Mouse (Mus musculus): Measurements from ENCODE around the gene Pkm. TPM values are rescaled to one million over a fixed set of nuclear protein-coding genes. Genes with fewer than 3 reads are reported as not detected.

Gene Pkm
- polyA plus RNA-seq, 1 experiment: 4,379 TPM

DNA sequence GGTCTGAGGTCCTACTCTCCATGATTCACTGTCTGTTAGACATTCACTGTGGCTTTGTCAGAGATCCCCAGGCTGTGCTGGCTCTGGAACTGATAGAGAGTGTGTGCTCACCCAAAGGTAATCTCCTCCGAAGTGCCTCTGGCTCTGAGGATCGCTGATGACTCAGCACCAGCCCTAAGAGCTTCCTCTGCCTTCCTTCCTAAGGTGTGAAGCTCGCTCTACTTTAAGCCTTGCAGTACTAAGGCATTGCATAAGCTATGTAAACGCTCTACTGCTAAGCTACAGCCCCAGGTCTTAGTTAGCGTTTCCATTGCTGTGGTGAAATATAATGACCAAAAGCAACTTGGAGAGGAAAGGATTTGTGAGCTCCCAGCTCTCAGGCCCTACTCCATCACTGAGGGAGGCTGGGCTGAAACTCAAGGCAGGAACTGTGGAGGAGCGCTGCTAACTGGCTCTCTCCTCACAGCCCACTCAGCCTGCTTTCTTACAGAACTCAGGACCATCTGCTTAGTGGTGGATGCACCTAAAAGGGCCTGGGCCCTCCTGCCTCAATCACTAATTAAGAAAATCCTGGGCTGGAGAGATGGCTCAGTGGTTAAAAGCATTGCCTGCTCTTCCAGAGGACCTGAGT lies 31.4 kb downstream of the Pkm start:
- Histone ChIP-seq H3K4me3 (ENCODE audit: insufficient read depth, poor library complexity, severe bottlenecking) (no peak overlapping the region), H3ac (ENCODE audit: control insufficient read depth, insufficient read length, low read depth) (no peak overlapping the region), H3K79me3 (ENCODE audit: low read depth) (no peaks in the 10 kb centered on the region), H3K36me3 (ENCODE audit: control insufficient read depth, insufficient read depth) (no peaks in the 10 kb centered on the region), H3K79me2 (ENCODE audit: control insufficient read depth, insufficient read depth) (no peaks in the 10 kb centered on the region), H3K27me3 (ENCODE audit: control insufficient read depth, insufficient read depth, insufficient read length) (no peaks in the 10 kb centered on the region)
- TF ChIP-seq MAX (IDR thresholded peaks at IDR 0.05) (peak; percentile 69), FOSL1 (IDR thresholded peaks at IDR 0.05; ENCODE audit: insufficient read depth, low read length, poor library complexity, severe bottlenecking) (no peak)

DNA sequence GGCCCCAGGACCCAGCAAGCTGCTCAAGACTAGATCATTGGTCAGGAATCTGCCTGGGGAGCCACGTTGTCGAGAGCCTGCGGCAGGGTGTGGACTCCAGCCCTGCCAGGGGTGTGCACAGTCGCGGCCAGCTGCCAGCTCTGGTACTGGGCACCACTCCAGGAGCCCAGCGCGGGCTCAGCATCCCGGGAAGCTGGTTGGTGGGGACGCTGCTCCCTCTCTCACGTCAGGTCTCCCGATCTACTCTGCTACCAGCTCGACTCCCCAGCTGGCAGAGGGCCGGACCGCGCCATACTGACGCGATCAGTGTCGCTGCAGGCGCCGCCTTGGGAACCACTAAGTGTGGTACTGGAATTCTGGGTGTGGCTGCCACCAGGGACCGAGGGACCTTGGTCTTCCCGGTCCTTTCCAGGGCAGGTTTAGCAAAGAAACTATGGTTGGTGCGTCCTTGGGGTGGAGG lies 35.5 kb downstream of the Pkm start:
- H3K79me2 ChIP-seq (ENCODE audit: control insufficient read depth, insufficient read depth): peaks cover 26% of the 10 kb centered on the region
- no peaks in the 10 kb centered on the region for H3K27me3 ChIP-seq (ENCODE audit: control insufficient read depth, insufficient read depth, insufficient read length)
- TF ChIP-seq FOSL1 (IDR thresholded peaks at IDR 0.05; ENCODE audit: insufficient read depth, low read length, poor library complexity, severe bottlenecking) (no peak), MYOG (IDR thresholded peaks at IDR 0.05; ENCODE audit: control insufficient read depth, extremely low read depth, insufficient read length) (no peak), MYOD1 (IDR thresholded peaks at IDR 0.05; ENCODE audit: control insufficient read depth, insufficient read length, low read depth) (peak; percentile 46), USF1 (IDR thresholded peaks at IDR 0.05; ENCODE audit: low read depth) (no peak), MAX (IDR thresholded peaks at IDR 0.05) (peak; percentile 91), CTCF (IDR thresholded peaks at IDR 0.05; ENCODE audit: control insufficient read depth, insufficient read depth, insufficient read length) (no peak), CEBPB (IDR thresholded peaks at IDR 0.05; ENCODE audit: low read depth) (no peak)

DNA sequence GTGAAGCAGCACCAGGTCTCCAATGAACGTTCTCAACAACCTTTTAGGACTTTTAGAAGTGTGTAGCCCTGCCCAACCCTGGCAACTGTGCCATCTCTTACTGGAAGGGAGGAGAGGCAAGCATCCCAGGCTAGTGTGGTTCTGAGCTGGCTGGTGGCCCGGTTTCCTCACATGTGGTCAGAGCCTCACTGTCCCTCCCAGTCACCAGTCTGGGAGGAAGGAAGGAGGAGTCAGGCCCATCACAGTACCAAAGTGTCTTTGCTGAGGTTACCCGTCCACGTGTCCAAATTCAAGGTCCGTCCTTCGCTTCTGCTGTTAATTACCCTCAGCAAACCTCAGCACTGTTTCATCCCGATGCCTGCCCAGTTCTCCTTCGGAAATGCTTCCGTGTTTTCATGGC lies 36.0 kb downstream of the Pkm start:
- no peaks in the 10 kb centered on the region for H3K27me3 ChIP-seq (ENCODE audit: control insufficient read depth, insufficient read depth, insufficient read length)
- H3K79me2 ChIP-seq (ENCODE audit: control insufficient read depth, insufficient read depth): peaks cover 30% of the 10 kb centered on the region
- peak overlapping the region; percentile 34 for H3K4me3 ChIP-seq (ENCODE audit: insufficient read depth, poor library complexity, severe bottlenecking)
- H3K36me3 ChIP-seq (ENCODE audit: control insufficient read depth, insufficient read depth): no peaks in the 10 kb centered on the region
- TF ChIP-seq CEBPB (IDR thresholded peaks at IDR 0.05; ENCODE audit: low read depth): no peak
- TF ChIP-seq CTCF (IDR thresholded peaks at IDR 0.05; ENCODE audit: control insufficient read depth, insufficient read depth, insufficient read length): no peak
- TF ChIP-seq MAX (IDR thresholded peaks at IDR 0.05): peak; percentile 92
- TF ChIP-seq MYOG (IDR thresholded peaks at IDR 0.05; ENCODE audit: control insufficient read depth, extremely low read depth, insufficient read length): no peak
- peak; percentile 89 for TF ChIP-seq USF1 (IDR thresholded peaks at IDR 0.05; ENCODE audit: low read depth)
- TF ChIP-seq FOSL1 (IDR thresholded peaks at IDR 0.05; ENCODE audit: insufficient read depth, low read length, poor library complexity, severe bottlenecking): no peak
- TF ChIP-seq MYOD1 (IDR thresholded peaks at IDR 0.05; ENCODE audit: control insufficient read depth, insufficient read length, low read depth): no peak
- peaks cover 5% of the 10 kb centered on the region for H3K79me3 ChIP-seq (ENCODE audit: low read depth)
- peak overlapping the region; percentile 0 for H3ac ChIP-seq (ENCODE audit: control insufficient read depth, insufficient read length, low read depth)

More for the DNA sequence above, 35.5 kb downstream of the Pkm start:
- H3ac ChIP-seq (ENCODE audit: control insufficient read depth, insufficient read length, low read depth): peak overlapping the region; percentile 0
- peak overlapping the region; percentile 23 for H3K4me3 ChIP-seq (ENCODE audit: insufficient read depth, poor library complexity, severe bottlenecking)
- peaks cover 5% of the 10 kb centered on the region for H3K79me3 ChIP-seq (ENCODE audit: low read depth)
- no peaks in the 10 kb centered on the region for H3K36me3 ChIP-seq (ENCODE audit: control insufficient read depth, insufficient read depth)

DNA sequence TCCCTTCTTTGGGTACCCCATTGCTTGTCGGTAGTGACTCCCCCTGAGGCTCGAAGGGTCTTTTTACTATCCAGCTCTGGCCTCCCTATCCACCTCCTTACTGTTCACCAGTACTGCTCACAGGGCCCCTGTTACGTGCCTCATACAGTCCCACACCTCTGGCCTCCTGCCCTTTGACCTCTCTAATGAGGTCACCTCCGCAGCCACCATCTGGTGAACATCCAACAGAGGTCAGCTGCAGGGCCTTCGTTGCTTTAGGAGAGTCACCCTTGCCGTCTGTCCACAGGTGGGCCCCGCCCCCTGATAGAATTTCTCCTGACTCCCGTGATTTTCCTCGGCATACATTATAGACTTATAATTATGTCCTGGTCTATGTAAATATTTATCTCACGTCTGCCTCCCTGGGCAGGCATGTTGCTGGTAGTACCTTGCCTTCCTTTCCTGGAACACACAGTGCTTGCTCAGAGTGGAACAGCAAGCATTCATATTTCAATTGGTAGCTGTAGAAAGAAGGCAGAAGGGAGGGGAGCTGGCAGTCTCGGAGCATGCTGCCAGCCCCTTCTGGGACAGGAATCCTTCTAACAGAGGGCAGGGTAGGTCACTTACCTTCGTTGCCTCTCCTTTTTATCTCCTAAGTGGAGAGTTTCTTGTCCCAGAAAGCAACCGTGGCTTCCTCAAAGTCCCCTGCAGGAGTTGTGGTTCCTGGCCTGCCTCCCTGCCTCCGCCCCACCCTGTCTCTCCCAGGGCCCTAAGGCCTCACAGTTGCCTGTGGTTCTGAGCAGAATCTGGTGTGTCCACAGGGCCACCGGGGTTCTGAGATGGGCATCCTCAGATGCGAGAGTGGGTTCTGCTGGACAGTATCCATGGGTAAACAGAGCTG lies 38.6 kb downstream of the Pkm start:
- H3ac ChIP-seq (ENCODE audit: control insufficient read depth, insufficient read length, low read depth): no peak overlapping the region
- no peaks in the 10 kb centered on the region for H3K27me3 ChIP-seq (ENCODE audit: control insufficient read depth, insufficient read depth, insufficient read length)
- no peak for TF ChIP-seq MAX (IDR thresholded peaks at IDR 0.05)
- TF ChIP-seq MYOD1 (IDR thresholded peaks at IDR 0.05; ENCODE audit: control insufficient read depth, insufficient read length, low read depth): no peak
- no peak for TF ChIP-seq MYOG (IDR thresholded peaks at IDR 0.05; ENCODE audit: control insufficient read depth, extremely low read depth, insufficient read length)
- no peak for TF ChIP-seq CTCF (IDR thresholded peaks at IDR 0.05; ENCODE audit: control insufficient read depth, insufficient read depth, insufficient read length)
- peak overlapping the region; percentile 18 for H3K4me3 ChIP-seq (ENCODE audit: insufficient read depth, poor library complexity, severe bottlenecking)
- no peaks in the 10 kb centered on the region for H3K36me3 ChIP-seq (ENCODE audit: control insufficient read depth, insufficient read depth)
- peaks cover 5% of the 10 kb centered on the region for H3K79me3 ChIP-seq (ENCODE audit: low read depth)
- H3K79me2 ChIP-seq (ENCODE audit: control insufficient read depth, insufficient read depth): peaks cover 30% of the 10 kb centered on the region

DNA sequence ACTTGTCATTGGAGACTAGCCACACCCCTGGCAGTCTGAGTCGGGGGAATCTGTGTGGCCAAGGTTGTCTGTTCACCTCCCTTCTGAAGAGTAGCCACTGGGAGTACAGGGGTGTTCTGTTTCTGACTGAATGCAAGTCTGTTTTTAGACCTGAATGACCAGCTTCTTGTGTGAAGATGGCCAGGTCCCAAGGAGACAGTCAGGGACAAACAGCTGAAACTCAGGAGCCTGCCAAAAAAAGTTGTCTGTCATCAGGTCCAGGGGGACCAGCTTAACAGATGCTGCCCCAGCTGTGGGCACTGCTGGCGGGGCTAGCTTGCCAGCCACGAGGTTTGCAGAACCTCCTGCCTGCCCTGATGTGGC lies 39.3 kb downstream of the Pkm start:
- Histone ChIP-seq H3K4me3 (ENCODE audit: insufficient read depth, poor library complexity, severe bottlenecking) (no peak overlapping the region), H3K79me3 (ENCODE audit: low read depth) (peaks cover 5% of the 10 kb centered on the region), H3K27me3 (ENCODE audit: control insufficient read depth, insufficient read depth, insufficient read length) (no peaks in the 10 kb centered on the region), H3ac (ENCODE audit: control insufficient read depth, insufficient read length, low read depth) (no peak overlapping the region), H3K79me2 (ENCODE audit: control insufficient read depth, insufficient read depth) (peaks cover 30% of the 10 kb centered on the region), H3K36me3 (ENCODE audit: control insufficient read depth, insufficient read depth) (no peaks in the 10 kb centered on the region)
- TF ChIP-seq MYOD1 (IDR thresholded peaks at IDR 0.05; ENCODE audit: control insufficient read depth, insufficient read length, low read depth) (no peak), CEBPB (IDR thresholded peaks at IDR 0.05; ENCODE audit: low read depth) (no peak), FOSL1 (IDR thresholded peaks at IDR 0.05; ENCODE audit: insufficient read depth, low read length, poor library complexity, severe bottlenecking) (no peak), CTCF (IDR thresholded peaks at IDR 0.05; ENCODE audit: control insufficient read depth, insufficient read depth, insufficient read length) (no peak), USF1 (IDR thresholded peaks at IDR 0.05; ENCODE audit: low read depth) (no peak), MYOG (IDR thresholded peaks at IDR 0.05; ENCODE audit: control insufficient read depth, extremely low read depth, insufficient read length) (no peak), MAX (IDR thresholded peaks at IDR 0.05) (no peak)

Data from C2C12 (cell line).